Comparison of ENCODE assay signal across 8 mouse cellular contexts in the genomic region with DNA sequence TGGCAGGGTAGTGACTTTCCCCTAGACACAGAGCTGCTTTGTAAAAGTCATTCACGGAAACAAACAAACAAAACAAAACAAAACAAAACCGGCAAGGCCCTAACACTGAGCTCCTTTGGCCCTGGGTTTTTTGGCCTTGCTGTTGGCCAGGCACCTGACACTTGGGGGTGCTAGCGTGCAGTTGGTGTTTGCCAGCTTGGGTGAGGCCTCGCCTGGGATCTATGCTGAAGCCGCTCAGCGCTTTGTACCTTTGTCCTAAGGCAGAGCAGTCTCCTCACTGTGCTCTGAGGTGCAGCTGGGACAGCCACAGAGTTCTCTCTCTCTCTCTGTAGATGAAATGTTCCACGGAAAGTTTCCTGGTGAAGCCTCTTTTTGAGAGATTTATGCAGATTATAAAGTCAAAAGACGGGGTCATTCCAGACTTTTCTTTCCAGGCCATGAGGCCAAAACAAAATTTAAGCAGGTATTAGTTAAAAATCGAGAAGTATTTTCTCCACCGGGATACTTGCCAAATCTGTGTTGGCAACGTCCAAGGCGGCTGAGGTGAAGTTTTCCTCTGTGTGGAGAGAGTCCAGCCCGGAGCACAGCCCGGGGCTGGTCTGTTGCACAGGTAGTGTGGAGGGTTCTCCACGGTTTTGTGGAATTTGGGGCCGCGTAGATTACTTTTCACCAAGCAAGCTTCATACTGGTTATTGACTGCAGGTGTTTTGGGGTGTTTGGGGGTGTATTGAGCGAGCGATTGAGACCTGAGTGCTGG.
DNase-seq lines count a peak whose midpoint lies in the region; ATAC-seq and TF ChIP-seq lines count a peak whose summit lies in the region.

No protein-coding gene starts in this region.

- 44% methylated on average over 19 of the region's 19 CpGs for WGBS in forebrain, embryonic 12.5 days
- whole genome bisulfite sequencing in liver, postnatal 0 days (ENCODE audit: insufficient replicate concordance): 55% methylated on average over 19 of the region's 19 CpGs
- 51% methylated on average over 19 of the region's 19 CpGs for WGBS in neural tube, embryonic 15.5 days

- intact Hi-C loops in heart, postnatal 14 days (cut with DNase I): loop anchor here (10.0 kb wide), 2 partner anchors 84 to 154 kb away; no protein-coding TSS in a partner anchor

- ATAC-seq in forebrain, embryonic 12.5 days (ENCODE audit: low FRiP score): peak; percentile 71
- ATAC-seq in liver, postnatal 0 days: no peak
- peak; percentile 54; the same call in 1 of the 2 replicates for ATAC-seq in neural tube, embryonic 15.5 days (ENCODE audit: low FRiP score)

- peak; percentile 92 for TF ChIP-seq RAD21 in MEL (IDR thresholded peaks at IDR 0.05; ENCODE audit: low read depth, low read length)

- no peak overlapping the region for H3K9ac ChIP-seq in MEL (ENCODE audit: control insufficient read depth, low read depth, low read length, poor library complexity, severe bottlenecking)
- H3K9ac ChIP-seq in forebrain, embryonic 12.5 days: no peak overlapping the region; the same call in 1 of the 2 replicates
- H3K9ac ChIP-seq in liver, postnatal 0 days (replicated peaks): no peak overlapping the region
- no peak overlapping the region for H3K9ac ChIP-seq in neural tube, embryonic 15.5 days (replicated peaks)

- no peaks in the 10 kb centered on the region for H3K79me2 ChIP-seq in MEL (ENCODE audit: control insufficient read depth, insufficient read depth, low read length, poor library complexity)

- no peaks in the 10 kb centered on the region for H3K27me3 ChIP-seq in MEL (ENCODE audit: control insufficient read depth in 1 of 2, insufficient read depth in 2 of 2, low read length in 2 of 2)
- H3K27me3 ChIP-seq in forebrain, embryonic 12.5 days: peaks cover 7% of the 10 kb centered on the region; the same call in 1 of the 2 replicates
- no peaks in the 10 kb centered on the region for H3K27me3 ChIP-seq in liver, postnatal 0 days (ENCODE audit: insufficient read depth, low read length)
- no peaks in the 10 kb centered on the region for H3K27me3 ChIP-seq in neural tube, embryonic 15.5 days (replicated peaks)

- no peaks in the 10 kb centered on the region for H3K36me3 ChIP-seq in MEL (ENCODE audit: control insufficient read depth in 1 of 2, insufficient read depth in 2 of 2, low read length in 2 of 2)
- no peaks in the 10 kb centered on the region for H3K36me3 ChIP-seq in forebrain, embryonic 12.5 days (replicated peaks)
- no peaks in the 10 kb centered on the region for H3K36me3 ChIP-seq in liver, postnatal 0 days (replicated peaks; ENCODE audit: insufficient read depth, low read length)
- H3K36me3 ChIP-seq in neural tube, embryonic 15.5 days: no peaks in the 10 kb centered on the region

- no peak for TF ChIP-seq POLR2A in MEL (IDR thresholded peaks at IDR 0.05; ENCODE audit: control insufficient read depth in 1 of 2, insufficient read depth in 1 of 2, low read depth in 1 of 2, low read length in 2 of 2, poor library complexity in 1 of 2)

- no peak overlapping the region for H3K27ac ChIP-seq in MEL (ENCODE audit: control insufficient read depth, low read depth, low read length)
- peak overlapping the region; percentile 43; the same call in 1 of the 2 replicates for H3K27ac ChIP-seq in forebrain, embryonic 12.5 days
- H3K27ac ChIP-seq in liver, postnatal 0 days (ENCODE audit: low read depth): no peak overlapping the region
- no peak overlapping the region for H3K27ac ChIP-seq in neural tube, embryonic 15.5 days (replicated peaks)

- H3K9me3 ChIP-seq in MEL (replicated peaks; ENCODE audit: insufficient read depth, low read length): no peaks in the 10 kb centered on the region
- H3K9me3 ChIP-seq in forebrain, embryonic 12.5 days: no peaks in the 10 kb centered on the region
- H3K9me3 ChIP-seq in liver, postnatal 0 days (ENCODE audit: low read length): no peaks in the 10 kb centered on the region
- no peaks in the 10 kb centered on the region for H3K9me3 ChIP-seq in neural tube, embryonic 15.5 days (replicated peaks)

- peak; percentile 72 to 95 (median 95) for TF ChIP-seq CTCF in MEL (IDR thresholded peaks at IDR 0.05 in 2 of 3, conservative IDR thresholded peaks at IDR 0.05 in 1 of 3; ENCODE audit: control insufficient read depth in 1 of 3, insufficient read depth in 1 of 3, low read depth in 2 of 3, low read length in 3 of 3, poor library complexity in 1 of 3, severe bottlenecking in 1 of 3)
- TF ChIP-seq CTCF in liver, postnatal 0 days (IDR thresholded peaks at IDR 0.05; ENCODE audit: low read depth): peak; percentile 76

- no peak for TF ChIP-seq EP300 in MEL (IDR thresholded peaks at IDR 0.05; ENCODE audit: low read depth in 1 of 2, low read length in 2 of 2)
- TF ChIP-seq EP300 in liver, postnatal 0 days (IDR thresholded peaks at IDR 0.05; ENCODE audit: low read depth): no peak

- peak; percentile 72 for DNase-seq in MEL (ENCODE audit: low read depth, low spot score)
- DNase-seq in c-Kit-positive CD71-positive TER-119-positive erythroid progenitor cells, embryonic 14.5 days (ENCODE audit: low spot score): peak; percentile 25
- peak; percentile 65 to 78 for DNase-seq in heart, postnatal 14 days
- DNase-seq in kidney, postnatal 36 days: peak; percentile 83 to 88
- DNase-seq in liver, postnatal 0 days: peak; percentile 61
- peak; percentile 73 for DNase-seq in thymus, postnatal 4 days

- H3K4me1 ChIP-seq in MEL (ENCODE audit: control insufficient read depth in 1 of 2, insufficient read depth in 2 of 2, low read length in 2 of 2): no peaks in the 10 kb centered on the region
- peaks cover 25% of the 10 kb centered on the region for H3K4me1 ChIP-seq in forebrain, embryonic 12.5 days
- no peaks in the 10 kb centered on the region for H3K4me1 ChIP-seq in liver, postnatal 0 days (ENCODE audit: insufficient read depth)
- peaks cover 11% of the 10 kb centered on the region; the same call in 1 of the 2 replicates for H3K4me1 ChIP-seq in neural tube, embryonic 15.5 days

- no peak overlapping the region for H3K4me3 ChIP-seq in MEL (ENCODE audit: control insufficient read depth in 1 of 2, insufficient read depth in 1 of 2, low read depth in 2 of 2, low read length in 2 of 2)
- H3K4me3 ChIP-seq in forebrain, embryonic 12.5 days (replicated peaks): no peak overlapping the region
- H3K4me3 ChIP-seq in liver, postnatal 0 days (ENCODE audit: low read depth, low read length): no peak overlapping the region
- no peak overlapping the region for H3K4me3 ChIP-seq in neural tube, embryonic 15.5 days (replicated peaks)

- H3K4me2 ChIP-seq in forebrain, embryonic 12.5 days: no peak overlapping the region
- no peak overlapping the region for H3K4me2 ChIP-seq in liver, postnatal 0 days (ENCODE audit: low read depth, low read length)
- no peak overlapping the region for H3K4me2 ChIP-seq in neural tube, embryonic 15.5 days

TF ChIP-seq in MEL, 35 proteins besides CTCF, POLR2A, EP300 and RAD21:
- no peak for TF ChIP-seq NRF1 (IDR thresholded peaks at IDR 0.05; ENCODE audit: insufficient read depth, low read depth, low read length, poor library complexity, severe bottlenecking)
- peak; percentile 93 for TF ChIP-seq SMC3 (IDR thresholded peaks at IDR 0.05; ENCODE audit: low read depth, low read length)
- TF ChIP-seq MXI1 (IDR thresholded peaks at IDR 0.05; ENCODE audit: low read depth, low read length): no peak
- TF ChIP-seq MYC (IDR thresholded peaks at IDR 0.05; ENCODE audit: low read depth, low read length): no peak
- no peak for TF ChIP-seq MAZ (IDR thresholded peaks at IDR 0.05; ENCODE audit: low read depth, low read length)
- TF ChIP-seq E2F4 (IDR thresholded peaks at IDR 0.05; ENCODE audit: borderline replicate concordance, low read depth, low read length): no peak
- TF ChIP-seq BHLHE40 (IDR thresholded peaks at IDR 0.05; ENCODE audit: borderline replicate concordance, low read depth, low read length): no peak
- 0 out of 2 replicates have a peak, but pooled peaks have one; percentile 26 for TF ChIP-seq TBP (IDR thresholded peaks at IDR 0.05; ENCODE audit: low read depth, low read length)
- peak; percentile 17; the same call in 1 of the 2 replicates for TF ChIP-seq MAFK (IDR thresholded peaks at IDR 0.05; ENCODE audit: borderline replicate concordance, low read depth, low read length)
- TF ChIP-seq USF1 (IDR thresholded peaks at IDR 0.05; ENCODE audit: low read depth, low read length): peak; percentile 40; the same call in 1 of the 2 replicates
- TF ChIP-seq ZC3H11A (IDR thresholded peaks at IDR 0.05; ENCODE audit: low read depth, low read length): peak; percentile 78
- 0 out of 2 replicates have a peak, but pooled peaks have one; percentile 21 for TF ChIP-seq SIN3A (IDR thresholded peaks at IDR 0.05; ENCODE audit: low read length)
- no peak for TF ChIP-seq CHD2 (IDR thresholded peaks at IDR 0.05; ENCODE audit: low read length)
- TF ChIP-seq JUND (IDR thresholded peaks at IDR 0.05; ENCODE audit: low read depth, low read length): no peak
- TF ChIP-seq MEF2A (IDR thresholded peaks at IDR 0.05; ENCODE audit: extremely low read depth, insufficient replicate concordance, low read depth, low read length, poor library complexity, severe bottlenecking): no peak
- TF ChIP-seq ZKSCAN1 (IDR thresholded peaks at IDR 0.05; ENCODE audit: low read depth, low read length): no peak
TF ChIP-seq in MEL: peak in this region for 6.

Comparison
In these comparisons a context has a peak if more than half of its experiments do, and no peak if none do; other contexts are left out.
1. DNase-seq: peak in every context shown above with its lines; median percentile 86 in kidney, postnatal 36 days; 73 in thymus, postnatal 4 days; 72 in MEL; 72 in heart, postnatal 14 days; 61 in liver, postnatal 0 days; 25 in c-Kit-positive CD71-positive TER-119-positive erythroid progenitor cells, embryonic 14.5 days.